Mouse (Mus musculus) lung, embryonic 15.5 days (tissue): ENCODE measurements around the gene Gnb3. TPM values are rescaled to one million over a fixed set of nuclear protein-coding genes. Genes with fewer than 3 reads are reported as not detected.
"Not testable (repeated sequence)": the region's sequence is repeated elsewhere in the genome, so short reads cannot be mapped to it uniquely, and the experiment has no call there.

Experiments used
- ATAC-seq: fragments of 200-750 bp; cut with Nextera tagmentation; 2 replicates; pipeline ENCODE4 v1.8.0; 2017; ENCODE audit warnings: moderate number of reproducible peaks, borderline replicate concordance; ENCODE audit not compliant: low FRiP score, low TSS enrichment; ENCODE audit errors: extremely low read depth
- H3K27ac ChIP-seq: fragments of 300-500 bp; sonication (generic); 2 replicates; pipeline ENCODE4 v1.5.1; 2015; ENCODE audit warnings: moderate library complexity, mild to moderate bottlenecking, inconsistent platforms
- H3K27me3 ChIP-seq: fragments of 300-500 bp; sonication (generic); 2 replicates; pipeline ENCODE4 v1.6.1; 2015; ENCODE audit warnings: inconsistent platforms
- H3K36me3 ChIP-seq: fragments of 300-500 bp; sonication (generic); 2 replicates; pipeline ENCODE4 v1.6.1; 2015; ENCODE audit warnings: inconsistent platforms
- H3K4me1 ChIP-seq: fragments of 300-500 bp; sonication (generic); 2 replicates; pipeline ENCODE4 v1.6.1; 2015; ENCODE audit warnings: inconsistent platforms
- H3K4me2 ChIP-seq: fragments of 300-500 bp; sonication (generic); 2 replicates; pipeline ENCODE4 v1.6.1; 2015; ENCODE audit warnings: inconsistent platforms, mild to moderate bottlenecking, moderate library complexity
- H3K4me3 ChIP-seq: fragments of 300-500 bp; sonication (generic); 2 replicates; pipeline ENCODE4 v1.5.1; 2015; ENCODE audit warnings: mild to moderate bottlenecking, inconsistent platforms
- H3K9ac ChIP-seq: fragments of 300-500 bp; sonication (generic); 2 replicates; pipeline ENCODE4 v1.6.1; 2015; ENCODE audit warnings: inconsistent platforms
- H3K9me3 ChIP-seq: fragments of 300-500 bp; sonication (generic); 2 replicates; pipeline ENCODE4 v1.6.1; 2016; ENCODE audit warnings: inconsistent platforms
- WGBS: fragments of 180-500 bp; shearing (Covaris S2); methylation state at CpG from one replicate; pipeline ENCODE4 v1.1.7; 2015; 5-methylcytosine and 5-hydroxymethylcytosine counted together
- polyA plus RNA-seq: library from polyadenylated mRNA; unstranded; fragments of >200 nt; fragmentation: Nextera tagmentation; extraction: Ambion mirVana; gene quantifications from 2 replicates; pipeline ENCODE4 v1.2.1, GENCODE M21; 2015

Gnb3 gene
- polyA plus RNA-seq, 1 experiment from 2014 or later: 1.1 TPM

DNA sequence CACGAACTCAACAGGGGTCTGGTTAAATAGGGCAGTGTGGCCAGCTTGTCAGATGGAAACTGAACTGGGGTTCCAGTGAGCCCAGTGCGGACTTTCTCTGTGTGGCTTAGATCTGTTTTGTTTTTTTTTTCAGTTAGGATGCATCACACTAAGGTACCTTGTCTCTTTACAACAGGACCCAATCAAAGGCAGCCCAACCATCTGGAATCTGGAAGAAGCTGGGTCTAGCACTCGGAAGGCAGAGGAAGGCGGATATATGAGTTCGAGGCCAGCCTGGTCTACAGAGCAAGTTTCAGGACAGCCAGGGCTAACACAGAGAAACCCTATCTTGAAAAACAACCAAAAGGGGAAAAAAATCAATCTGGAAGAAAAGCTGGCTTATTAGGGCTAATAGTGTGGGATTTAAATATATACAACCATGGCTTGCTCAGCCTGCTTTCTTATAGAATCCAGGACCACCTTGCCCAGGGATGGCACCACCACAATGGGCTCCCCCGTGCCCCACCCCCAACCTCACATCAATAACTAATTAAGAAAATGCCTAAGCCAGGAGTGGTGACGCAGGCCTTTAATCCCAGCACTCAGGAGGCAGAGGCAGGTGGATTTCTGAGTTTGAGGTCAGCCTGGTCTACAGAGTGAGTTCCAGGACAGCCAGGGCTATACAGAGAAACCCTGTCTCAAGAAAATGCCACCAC, 33.5 kb downstream of the Gnb3 start:
- Histone ChIP-seq H3K4me3 (peak overlapping the region; percentile 53), H3K4me1 (peaks cover 29% of the 10 kb centered on the region)
- 76% methylated on average over 7 of the region's 7 CpGs for WGBS

DNA sequence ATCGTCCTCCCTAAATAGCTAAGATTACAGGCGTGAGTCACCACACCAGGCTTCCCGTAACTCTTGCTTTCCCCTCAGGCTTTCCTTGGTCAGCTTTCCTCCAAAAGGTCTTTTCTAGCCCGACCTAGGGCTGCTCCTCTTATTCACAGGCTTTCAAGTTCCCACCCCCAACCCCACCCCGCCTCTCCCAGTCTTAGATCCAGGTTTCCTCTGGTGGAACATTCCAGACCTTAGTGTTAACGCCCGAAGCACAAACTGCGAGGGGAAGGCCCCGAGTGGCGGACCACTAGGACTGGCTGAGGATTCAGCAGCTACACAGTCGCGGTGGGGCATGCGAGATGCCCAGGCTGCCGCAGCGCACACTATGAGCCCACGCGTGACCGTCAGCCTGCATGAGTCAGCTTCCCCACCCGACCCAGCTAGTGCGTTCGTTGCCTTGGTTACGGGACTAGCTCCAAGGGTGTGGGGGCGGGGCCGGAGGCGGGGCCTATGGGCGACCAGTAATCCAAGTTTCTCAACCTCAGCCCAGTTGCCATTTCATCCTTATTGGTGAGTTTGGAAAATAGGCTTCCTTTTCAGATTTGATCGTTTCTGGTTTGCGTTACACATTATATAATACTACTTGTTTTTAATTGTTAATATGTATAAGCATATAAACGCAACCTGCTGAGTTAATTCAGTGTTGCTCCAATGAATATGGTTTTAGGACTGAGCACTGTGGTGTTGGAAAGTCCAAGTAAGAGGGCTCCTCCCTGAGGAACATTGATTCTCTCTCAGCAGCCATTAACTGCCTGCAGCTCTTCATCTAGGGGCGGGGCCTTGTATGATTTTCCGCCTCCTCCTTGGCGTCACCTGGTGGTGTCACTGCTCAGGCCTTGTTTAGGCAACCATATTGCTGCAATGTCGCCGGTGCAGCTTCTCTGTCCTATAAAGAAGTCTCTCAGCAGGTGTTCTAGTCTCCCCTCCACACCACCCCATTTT, 34.4 kb downstream of the Gnb3 start:
- Histone ChIP-seq H3K27me3 (no peaks in the 10 kb centered on the region), H3K27ac (peak overlapping the region; percentile 95), H3K36me3 (0 out of 2 replicates have a peak, but pooled peaks cover 4% of the 10 kb centered on the region), H3K4me3 (peak overlapping the region; percentile 53), H3K9me3 (no peaks in the 10 kb centered on the region), H3K4me2 (peak overlapping the region; percentile 85), H3K4me1 (peaks cover 28% of the 10 kb centered on the region), H3K9ac (peak overlapping the region; percentile 53)
- ATAC-seq: peak; percentile 83
- 1% methylated on average over 34 of the region's 34 CpGs for WGBS

More for the DNA sequence above, 33.5 kb downstream of the Gnb3 start:
- peak overlapping the region; percentile 95 for H3K27ac ChIP-seq
- H3K9me3 ChIP-seq: no peaks in the 10 kb centered on the region
- peaks cover 8% of the 10 kb centered on the region for H3K36me3 ChIP-seq
- no peak for ATAC-seq
- peak overlapping the region; percentile 85 for H3K4me2 ChIP-seq
- no peak overlapping the region for H3K9ac ChIP-seq
- no peaks in the 10 kb centered on the region for H3K27me3 ChIP-seq

DNA sequence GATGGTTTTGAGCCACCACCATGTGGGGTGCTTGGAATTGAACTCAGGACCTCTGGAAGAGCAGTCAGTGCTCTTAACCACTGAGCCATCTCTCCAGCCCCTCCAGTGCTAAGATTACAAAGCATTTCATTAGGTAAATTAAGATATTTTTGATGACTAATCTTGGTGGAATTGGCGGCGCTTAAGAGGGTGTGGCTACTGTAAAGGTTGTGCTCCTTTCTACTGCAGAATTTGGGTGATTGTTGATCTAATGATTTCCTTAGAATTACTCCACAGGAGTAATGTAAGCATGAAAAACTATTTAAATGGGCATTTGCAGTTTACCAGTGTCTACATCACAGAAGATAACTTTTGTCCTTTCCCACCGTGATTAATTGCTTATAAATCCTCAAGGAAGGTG, 35.7 kb downstream of the Gnb3 start:
- Histone ChIP-seq H3K4me1 (peaks cover 18% of the 10 kb centered on the region), H3K9me3 (no peaks in the 10 kb centered on the region), H3K36me3 (no peaks in the 10 kb centered on the region), H3K4me3 (no peak overlapping the region), H3K4me2 (no peak overlapping the region), H3K27ac (no peak overlapping the region), H3K9ac (no peak overlapping the region), H3K27me3 (no peaks in the 10 kb centered on the region)
- 80% methylated on average over 3 of the region's 3 CpGs for WGBS
- no peak for ATAC-seq

DNA sequence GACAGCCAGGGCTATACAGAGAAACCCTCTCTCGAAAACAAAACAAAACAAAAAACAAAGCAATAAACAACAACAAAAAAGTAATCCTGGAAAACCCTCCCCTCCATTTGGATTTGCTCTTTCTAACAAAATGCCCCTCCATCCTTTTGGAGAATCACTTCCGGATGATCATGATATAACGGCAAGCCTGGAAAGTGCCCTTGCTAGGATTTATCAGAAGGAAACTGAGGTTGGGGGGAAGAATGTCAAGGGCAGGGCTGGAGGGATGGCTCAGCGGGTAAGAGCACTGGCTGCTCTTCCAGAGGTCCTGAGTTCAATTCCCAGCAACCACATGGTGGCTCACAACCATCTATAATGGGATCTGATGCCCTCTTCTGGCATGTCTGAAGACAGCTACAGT, 36.4 kb downstream of the Gnb3 start:
- H3K4me2 ChIP-seq: not testable (repeated sequence)

DNA sequence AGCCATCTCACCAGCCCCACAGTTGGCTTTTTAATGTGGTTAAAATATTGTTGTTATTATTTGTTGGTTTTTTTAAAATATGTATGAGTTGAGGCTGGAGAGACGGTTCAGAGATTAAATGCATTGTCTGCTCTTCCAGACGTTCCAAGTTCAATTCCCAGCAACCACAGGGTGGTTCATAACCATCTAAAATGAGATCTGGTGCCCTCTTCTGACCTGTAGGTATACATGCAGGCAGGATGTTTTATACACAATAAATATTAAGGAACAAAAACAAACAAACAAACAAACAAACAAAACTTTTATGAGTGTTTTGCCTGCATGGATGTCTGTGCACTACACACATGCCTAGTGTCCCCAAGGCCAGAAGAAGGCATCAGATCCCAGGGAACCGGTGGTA, 37.0 kb downstream of the Gnb3 start:
- H3K4me1 ChIP-seq: peaks cover 15% of the 10 kb centered on the region
- no peak overlapping the region for H3K9ac ChIP-seq
- 85% methylated on average over 3 of the region's 3 CpGs for WGBS
- no peaks in the 10 kb centered on the region for H3K27me3 ChIP-seq
- H3K9me3 ChIP-seq: no peaks in the 10 kb centered on the region
- no peaks in the 10 kb centered on the region for H3K36me3 ChIP-seq
- no peak for ATAC-seq
- H3K4me3 ChIP-seq: no peak overlapping the region
- no peak overlapping the region for H3K4me2 ChIP-seq
- H3K27ac ChIP-seq: no peak overlapping the region

More for the DNA sequence above, 36.4 kb downstream of the Gnb3 start:
- WGBS: 92% methylated on average over 4 of the region's 4 CpGs
- not testable (repeated sequence) for H3K4me3 ChIP-seq, H3K36me3 ChIP-seq, H3K9ac ChIP-seq, ATAC-seq, H3K27me3 ChIP-seq, H3K27ac ChIP-seq, H3K9me3 ChIP-seq
- H3K4me1 ChIP-seq: peaks cover 18% of the 10 kb centered on the region

DNA sequence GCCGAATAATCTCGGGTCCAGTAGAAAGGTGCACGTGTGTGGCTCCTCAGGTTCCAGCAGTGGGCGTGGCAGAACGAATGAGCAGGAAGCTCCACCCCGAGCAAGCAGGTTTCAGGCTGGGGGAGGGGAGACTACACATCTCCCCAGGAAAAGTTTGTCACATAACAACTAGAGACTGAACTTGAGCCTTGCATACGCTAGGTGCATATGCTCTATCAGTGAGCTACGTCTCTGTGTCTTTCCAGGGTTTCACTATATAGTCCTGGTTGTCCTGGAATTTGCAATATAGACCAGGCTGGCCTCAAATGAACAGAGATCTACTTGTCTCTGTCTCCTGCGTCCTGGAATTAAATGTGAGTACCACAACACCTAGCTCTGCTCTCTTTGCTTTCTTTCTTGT, 37.7 kb downstream of the Gnb3 start:
- not testable (repeated sequence) for ATAC-seq, H3K36me3 ChIP-seq, H3K27me3 ChIP-seq, H3K9me3 ChIP-seq, H3K9ac ChIP-seq, H3K27ac ChIP-seq
- peaks cover 13% of the 10 kb centered on the region for H3K4me1 ChIP-seq
- WGBS: 12% methylated on average over 6 of the region's 9 CpGs
- peak overlapping the region; percentile 22; the same call in 1 of the 2 replicates for H3K4me3 ChIP-seq
- H3K4me2 ChIP-seq: peak overlapping the region; percentile 47

DNA sequence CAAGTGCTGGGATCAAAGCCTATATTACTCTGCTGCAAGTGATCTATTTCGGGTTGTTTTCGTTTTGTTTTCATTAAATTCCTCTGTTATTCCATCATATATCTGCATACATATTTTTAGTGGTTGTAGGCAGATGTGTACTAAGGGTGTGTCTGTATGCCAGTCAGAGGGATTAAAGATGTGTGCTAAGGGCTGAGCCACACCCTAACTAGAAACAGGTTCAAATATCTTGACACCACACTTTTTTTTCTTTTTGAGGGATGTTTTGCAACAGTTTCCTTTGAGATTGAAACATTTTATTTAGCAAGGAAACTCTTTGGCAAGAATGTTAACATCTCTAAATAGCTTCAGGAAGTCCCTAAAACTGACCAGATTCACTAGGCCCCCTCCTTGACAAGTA, 43.9 kb downstream of the Gnb3 start:
- H3K27me3 ChIP-seq: no peaks in the 10 kb centered on the region
- H3K27ac ChIP-seq: no peak overlapping the region
- H3K36me3 ChIP-seq: no peaks in the 10 kb centered on the region
- no peak overlapping the region for H3K4me2 ChIP-seq
- WGBS: 74% methylated on average over 2 of the region's 2 CpGs
- no peak for ATAC-seq
- H3K4me1 ChIP-seq: no peaks in the 10 kb centered on the region
- H3K9ac ChIP-seq: no peak overlapping the region
- H3K4me3 ChIP-seq: no peak overlapping the region
- H3K9me3 ChIP-seq: no peaks in the 10 kb centered on the region

DNA sequence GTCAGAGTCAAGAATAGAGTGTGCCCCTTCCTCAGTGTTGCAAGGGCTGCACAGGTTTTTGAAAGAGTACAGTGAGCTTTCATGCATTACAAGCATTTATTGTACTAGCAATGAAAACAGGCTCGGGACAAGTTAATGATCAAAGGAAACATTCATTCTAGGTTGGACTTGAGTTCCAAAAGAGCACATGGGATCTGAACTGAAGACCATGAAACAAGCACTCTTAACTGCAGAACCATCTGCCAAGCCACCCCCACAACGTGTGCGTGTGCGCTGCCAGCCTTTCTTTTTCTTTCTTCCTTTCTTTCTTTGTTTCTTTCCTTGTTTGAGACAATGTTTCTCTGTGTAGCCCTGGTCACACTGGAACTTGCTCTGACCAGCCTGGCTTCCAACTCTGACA, 44.3 kb downstream of the Gnb3 start:
- Histone ChIP-seq H3K4me2 (no peak overlapping the region), H3K27ac (no peak overlapping the region), H3K9me3 (no peaks in the 10 kb centered on the region), H3K4me3 (no peak overlapping the region), H3K27me3 (no peaks in the 10 kb centered on the region), H3K36me3 (no peaks in the 10 kb centered on the region), H3K4me1 (no peaks in the 10 kb centered on the region), H3K9ac (no peak overlapping the region)
- 76% methylated on average over 4 of the region's 4 CpGs for WGBS
- no peak for ATAC-seq

DNA sequence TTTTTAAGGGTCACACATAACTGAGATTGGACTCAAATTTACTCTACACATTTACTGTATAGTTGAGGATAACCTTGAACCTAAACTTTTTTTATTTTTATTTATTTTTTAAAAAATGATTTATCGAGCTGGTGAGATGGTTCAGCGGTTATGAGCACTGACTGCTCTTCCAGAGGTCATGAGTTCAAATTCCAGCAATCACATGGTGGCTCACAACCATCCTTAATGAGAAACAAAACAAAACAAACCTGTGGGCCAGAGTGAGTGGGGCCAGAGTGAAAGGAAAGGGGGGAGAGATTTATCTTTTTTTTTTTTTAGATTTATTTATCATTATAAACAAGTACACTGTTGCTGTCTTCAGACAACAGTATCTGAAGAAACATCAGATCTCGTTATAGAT, 48.2 kb downstream of the Gnb3 start:
- Histone ChIP-seq H3K4me1 (no peaks in the 10 kb centered on the region), H3K9ac (no peak overlapping the region), H3K4me2 (no peak overlapping the region), H3K9me3 (no peaks in the 10 kb centered on the region), H3K36me3 (no peaks in the 10 kb centered on the region), H3K27me3 (no peaks in the 10 kb centered on the region), H3K4me3 (no peak overlapping the region), H3K27ac (no peak overlapping the region)
- 70% methylated on average over 3 of the region's 3 CpGs for WGBS
- no peak for ATAC-seq

DNA sequence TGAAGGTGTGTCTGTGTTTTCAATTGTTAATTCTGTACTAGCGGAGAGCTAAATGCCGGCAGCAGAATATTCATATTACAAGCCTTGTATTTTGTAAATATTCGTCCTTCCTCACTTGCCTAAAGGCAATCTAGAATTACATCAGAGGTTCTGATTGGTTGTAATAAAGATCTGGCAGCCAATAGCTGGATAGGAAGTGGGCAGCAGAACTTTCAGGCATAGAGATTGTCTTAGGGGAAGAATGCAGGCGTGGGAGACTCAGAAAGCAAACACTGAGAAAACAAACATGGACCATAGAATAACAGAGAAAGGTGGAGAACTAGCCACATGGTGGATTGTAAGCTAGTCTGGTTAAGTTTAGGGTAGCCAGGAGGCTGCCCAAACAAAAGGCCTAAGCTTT, 50.0 kb downstream of the Gnb3 start:
- Histone ChIP-seq H3K36me3 (no peaks in the 10 kb centered on the region), H3K4me2 (no peak overlapping the region), H3K4me3 (no peak overlapping the region), H3K27me3 (no peaks in the 10 kb centered on the region), H3K4me1 (no peaks in the 10 kb centered on the region), H3K27ac (no peak overlapping the region), H3K9me3 (no peaks in the 10 kb centered on the region), H3K9ac (no peak overlapping the region)
- 48% methylated on average over 4 of the region's 4 CpGs for WGBS
- ATAC-seq: no peak

DNA sequence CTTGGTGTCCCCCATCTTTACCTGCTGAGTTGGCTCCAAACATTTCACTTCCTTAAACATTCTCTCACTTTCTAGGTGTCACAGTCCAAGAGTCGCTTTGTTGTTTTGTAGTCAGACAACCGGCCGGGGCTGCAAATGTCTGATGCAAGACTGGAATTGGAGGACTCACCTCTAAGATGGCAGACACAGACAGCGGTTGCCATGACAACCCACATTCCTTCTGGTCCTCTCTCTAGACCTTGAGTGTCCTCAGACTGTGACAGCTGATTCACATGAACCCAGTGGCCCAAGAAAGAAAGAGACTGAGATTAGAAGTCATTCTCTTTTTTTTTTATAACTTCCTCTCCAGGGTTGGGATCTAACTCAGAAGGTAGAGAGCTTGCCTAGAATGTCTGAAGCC, 50.6 kb downstream of the Gnb3 start:
- no peaks in the 10 kb centered on the region for H3K9me3 ChIP-seq
- H3K27ac ChIP-seq: no peak overlapping the region; the same call in 1 of the 2 replicates
- H3K4me2 ChIP-seq: no peak overlapping the region
- no peaks in the 10 kb centered on the region for H3K4me1 ChIP-seq
- H3K27me3 ChIP-seq: no peaks in the 10 kb centered on the region
- ATAC-seq: no peak
- no peak overlapping the region for H3K4me3 ChIP-seq
- no peak overlapping the region for H3K9ac ChIP-seq
- no peaks in the 10 kb centered on the region for H3K36me3 ChIP-seq
- 69% methylated on average over 4 of the region's 4 CpGs for WGBS

DNA sequence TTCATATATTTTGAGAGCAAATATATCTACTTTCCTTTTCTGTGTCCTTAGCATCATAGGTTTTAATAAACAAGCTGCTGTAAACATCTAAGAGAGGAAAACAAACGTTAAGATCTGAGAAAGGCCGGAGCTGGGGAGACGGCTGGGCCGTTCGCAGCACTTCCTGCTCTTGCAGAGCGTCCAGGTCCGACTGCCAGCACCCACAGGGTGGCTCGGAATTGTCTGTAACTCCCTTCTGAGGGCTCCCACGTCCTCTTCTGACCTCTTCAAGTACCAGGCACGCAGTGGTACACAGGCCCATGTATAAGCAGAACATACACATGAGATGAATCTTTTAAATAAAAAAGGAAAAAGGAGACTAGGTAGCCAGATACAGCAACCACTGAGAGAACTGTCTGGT, 52.4 kb downstream of the Gnb3 start:
- Histone ChIP-seq H3K4me1 (0 out of 2 replicates have a peak, but pooled peaks cover 3% of the 10 kb centered on the region), H3K4me3 (no peak overlapping the region), H3K36me3 (no peaks in the 10 kb centered on the region), H3K9me3 (no peaks in the 10 kb centered on the region), H3K27ac (no peak overlapping the region), H3K9ac (no peak overlapping the region), H3K4me2 (no peak overlapping the region), H3K27me3 (no peaks in the 10 kb centered on the region)
- no peak for ATAC-seq
- 62% methylated on average over 10 of the region's 10 CpGs for WGBS
